Mouse (Mus musculus) stomach, embryonic 16.5 days (tissue): ENCODE measurements around the gene Gm32802. TPM values are rescaled to one million over a fixed set of nuclear protein-coding genes. Genes with fewer than 3 reads are reported as not detected.
"Not testable (repeated sequence)": the region's sequence is repeated elsewhere in the genome, so short reads cannot be mapped to it uniquely, and the experiment has no call there.

Source experiments
- ATAC-seq: fragments of 200-750 bp; cut with Nextera tagmentation; 2 replicates; pipeline ENCODE4 v1.8.0; 2017; ENCODE audit warnings: moderate number of reproducible peaks, moderate TSS enrichment; ENCODE audit not compliant: insufficient read depth, low FRiP score
- H3K27ac ChIP-seq: fragments of 300-500 bp; sonication (generic); 2 replicates; pipeline ENCODE4 v1.5.1; 2014; ENCODE audit warnings: low read length
- H3K27me3 ChIP-seq: fragments of 300-500 bp; sonication (generic); 2 replicates; pipeline ENCODE4 v1.6.1; 2014; ENCODE audit warnings: low read length, control low read depth, mixed read lengths; ENCODE audit not compliant: control insufficient read depth, insufficient read depth
- H3K36me3 ChIP-seq: fragments of 300-500 bp; sonication (generic); 2 replicates; pipeline ENCODE4 v1.6.1; 2014; ENCODE audit warnings: low read length; ENCODE audit not compliant: control insufficient read depth, insufficient read depth
- H3K4me1 ChIP-seq: fragments of 300-500 bp; sonication (generic); 2 replicates; pipeline ENCODE4 v1.6.1; 2014; ENCODE audit warnings: low read length, control low read depth, mixed read lengths; ENCODE audit not compliant: control insufficient read depth, insufficient read depth
- H3K4me2 ChIP-seq: fragments of 300-500 bp; sonication (generic); 2 replicates; pipeline ENCODE4 v1.6.1; 2014; ENCODE audit warnings: low read depth, low read length, mixed read lengths
- H3K4me3 ChIP-seq: fragments of 300-500 bp; sonication (generic); replicated peaks from 2 replicates; pipeline ENCODE4 v1.5.1; 2014; ENCODE audit warnings: mild to moderate bottlenecking, low read length
- H3K9ac ChIP-seq: fragments of 300-500 bp; sonication (generic); 2 replicates; pipeline ENCODE4 v1.6.1; 2014; ENCODE audit warnings: low read length
- H3K9me3 ChIP-seq: fragments of 300-500 bp; sonication (generic); replicated peaks from 2 replicates; pipeline ENCODE4 v1.6.1; 2016; ENCODE audit warnings: low read length, control low read depth; ENCODE audit not compliant: control insufficient read depth
- WGBS: fragments of 180-500 bp; shearing (Covaris S2); extraction: QIAGEN DNeasy Blood & Tissue Kit; methylation state at CpG from one replicate; pipeline ENCODE4 v1.1.7; 2014; 5-methylcytosine and 5-hydroxymethylcytosine counted together
- polyA plus RNA-seq: library from polyadenylated mRNA; unstranded; fragments of >200 nt; fragmentation: Nextera tagmentation; extraction: Ambion mirVana; gene quantifications from 2 replicates; pipeline ENCODE4 v1.2.1, GENCODE M21; 2015

Gene Gm32802
- polyA plus RNA-seq, 1 experiment from 2014 or later, result not detected

GRCm38 (mm10) chr10:118278069-118278468 is 19.6 kb downstream of the Gm32802 start:
- not testable (repeated sequence) for H3K9ac ChIP-seq, ATAC-seq, H3K36me3 ChIP-seq, H3K4me2 ChIP-seq, H3K9me3 ChIP-seq, H3K4me1 ChIP-seq, H3K27me3 ChIP-seq, H3K27ac ChIP-seq, H3K4me3 ChIP-seq
- WGBS, result no CpG with 5 or more reads among the region's 4 CpGs

GRCm38 (mm10) chr10:118282565-118282964 is 24.1 kb downstream of the Gm32802 start:
- not testable (repeated sequence) for H3K4me1 ChIP-seq, H3K27ac ChIP-seq, H3K27me3 ChIP-seq, H3K9me3 ChIP-seq, H3K36me3 ChIP-seq, H3K4me3 ChIP-seq, H3K4me2 ChIP-seq, H3K9ac ChIP-seq
- ATAC-seq, result peak; percentile 37; the same call in 1 of the 2 replicates
- WGBS, result 67% methylated on average over 7 of the region's 7 CpGs

DNA sequence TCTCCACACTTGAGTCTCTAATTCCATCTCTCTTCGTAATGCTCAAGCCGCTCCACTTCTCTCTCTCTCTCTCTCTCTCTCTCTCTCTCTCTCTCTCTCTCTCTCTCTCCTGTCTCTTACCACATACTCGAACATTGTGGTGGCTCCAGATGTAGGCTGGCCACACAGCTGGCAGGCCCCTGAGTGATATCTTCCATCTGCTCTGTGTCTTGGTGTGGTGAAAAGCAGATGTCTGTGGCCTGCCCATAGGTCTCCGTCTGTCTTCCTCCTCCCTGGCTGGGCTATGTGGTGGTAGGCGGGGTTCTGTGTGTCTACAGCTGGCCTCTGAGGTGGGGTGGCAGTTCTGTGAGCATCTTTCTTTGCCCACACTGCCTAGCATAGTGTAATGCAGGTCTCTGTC is 24.5 kb downstream of the Gm32802 start:
- ATAC-seq, H3K4me1 ChIP-seq, H3K9ac ChIP-seq, H3K36me3 ChIP-seq, H3K27ac ChIP-seq, H3K9me3 ChIP-seq, H3K4me3 ChIP-seq, H3K4me2 ChIP-seq, H3K27me3 ChIP-seq: not testable (repeated sequence)
- WGBS, result no CpG with 5 or more reads among the region's 5 CpGs

GRCm38 (mm10) chr10:118294938-118295337 is 36.5 kb downstream of the Gm32802 start, which contains the start of gene Iltifb:
Gene Iltifb, minus strand, starts transcription at chr10:118295038.
- H3K27ac ChIP-seq, result no peak within 1 kb of the TSS
- H3K4me1 ChIP-seq, result no peaks in the 10 kb centered on the region
- H3K4me2 ChIP-seq, result no peak within 1 kb of the TSS
- no peak within 1 kb of the TSS for H3K9ac ChIP-seq
- no peaks in the 10 kb centered on the region for H3K9me3 ChIP-seq
- ATAC-seq, result no peak
- H3K27me3 ChIP-seq, result no peaks in the 10 kb centered on the region
- WGBS, result 88% methylated on average over 6 of the region's 6 CpGs
- H3K36me3 ChIP-seq, result no peaks in the 10 kb centered on the region
- H3K4me3 ChIP-seq, result no peak within 1 kb of the TSS

DNA sequence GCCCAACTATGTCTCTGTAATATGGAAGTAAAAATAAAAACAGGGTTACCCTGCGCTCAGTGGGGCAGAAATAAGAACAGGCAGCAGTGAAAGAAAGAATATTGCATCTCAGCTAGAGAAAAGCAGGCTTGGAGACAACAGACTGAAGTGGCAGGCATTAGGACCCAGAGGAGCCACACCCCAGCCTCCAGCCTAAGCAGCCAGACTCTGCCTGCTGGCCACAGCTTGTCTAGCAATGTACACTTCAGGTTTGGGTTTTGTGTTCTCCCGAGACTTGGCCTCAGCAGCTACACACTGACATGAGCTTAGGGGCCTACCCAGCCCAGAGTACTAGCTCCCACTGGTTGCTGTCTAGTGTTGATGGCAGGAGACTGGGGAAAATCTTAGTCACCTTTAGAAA is 43.6 kb downstream of the Gm32802 start:
- not testable (repeated sequence) for ATAC-seq, H3K36me3 ChIP-seq, H3K9ac ChIP-seq, H3K4me3 ChIP-seq, H3K27me3 ChIP-seq, H3K9me3 ChIP-seq, H3K4me2 ChIP-seq, H3K27ac ChIP-seq, H3K4me1 ChIP-seq
- WGBS, result 42% methylated on average over 2 of the region's 2 CpGs

Other genes with a start within 250 kb of the Gm32802 start
- gene Mdm1, start 116.9 kb upstream of the Gm32802 start, polyA plus RNA-seq, result 15.2 and 17.9 TPM in 2 replicates
- not detected in 2 replicates for gene Il22, start 53.7 kb upstream of the Gm32802 start, polyA plus RNA-seq
- gene Gm32717, start 17.9 kb upstream of the Gm32802 start, polyA plus RNA-seq, result not detected in 2 replicates
- not detected in 2 replicates for gene Iltifb, start 36.4 kb downstream of the Gm32802 start, polyA plus RNA-seq
- not detected in 2 replicates for gene Gm9040, start 68.3 kb downstream of the Gm32802 start, polyA plus RNA-seq
- not detected in 2 replicates for gene Gm9044, start 73.7 kb downstream of the Gm32802 start, polyA plus RNA-seq
- 0.27 TPM in 1 of 2 replicates, not detected in the other for gene Gm9045, start 79.1 kb downstream of the Gm32802 start, polyA plus RNA-seq
- gene Gm9046, start 84.6 kb downstream of the Gm32802 start, polyA plus RNA-seq, result not detected in 2 replicates
- gene Gm9048, start 90.0 kb downstream of the Gm32802 start, polyA plus RNA-seq, result not detected in 2 replicates
- 0.27 TPM in 1 of 2 replicates, not detected in the other for gene Gm9049, start 95.4 kb downstream of the Gm32802 start, polyA plus RNA-seq
- not detected in 2 replicates for gene Ifng, start 182.4 kb downstream of the Gm32802 start, polyA plus RNA-seq